ENCODE assay signal across 23 mouse cellular contexts in the genomic region with DNA sequence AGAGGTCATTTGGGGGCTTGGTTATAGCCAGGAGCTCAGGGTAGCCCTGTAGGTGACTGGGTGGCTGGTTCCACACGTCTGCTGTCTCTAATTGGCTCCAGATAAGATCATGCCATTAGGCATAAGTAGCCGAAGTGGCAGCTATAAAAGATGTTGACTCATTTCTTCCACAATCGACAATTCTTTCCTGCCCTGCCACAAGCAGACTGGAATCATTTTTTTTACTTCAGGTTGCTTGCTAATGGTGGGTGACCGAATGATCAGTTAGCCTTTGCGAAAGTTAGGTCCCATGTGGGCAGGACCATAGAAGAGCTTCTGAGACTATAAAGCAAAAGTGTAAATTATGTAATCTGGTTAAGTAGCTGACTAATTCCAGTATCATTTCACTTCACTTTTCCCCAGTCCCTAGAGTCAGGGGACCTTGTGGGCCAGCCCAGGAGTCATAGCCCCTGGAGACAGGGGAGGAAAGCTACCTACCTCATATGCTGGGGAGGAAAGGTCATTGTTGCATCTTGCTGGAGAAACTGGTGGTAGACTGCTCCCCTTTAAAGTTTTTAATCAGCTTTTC. TPM values are rescaled to one million over a fixed set of nuclear protein-coding genes. Genes with fewer than 3 reads are reported as not detected.
"Had no signal": no experiment of that assay in that cellular context is flagged by ENCODE, and none has a peak within 500 bp of the region (broad histone marks: within the 10 kb centered on the region; RNA-seq: fewer than 3 reads in every experiment).

No protein-coding gene starts in this region.

- H3K9ac ChIP-seq: liver, embryonic 15.5 days; lung, embryonic 14.5 days; midbrain, embryonic 13.5 days; neural tube, embryonic 12.5 days; neural tube, embryonic 15.5 days; stomach, embryonic 15.5 days had no signal

- H3K4me2 ChIP-seq: liver, embryonic 15.5 days; lung, embryonic 14.5 days; midbrain, embryonic 13.5 days; neural tube, embryonic 12.5 days; neural tube, embryonic 15.5 days; stomach, embryonic 15.5 days had no signal

- DNase-seq: kidney, adult 18-20 months; kidney, postnatal 36 days; layer of hippocampus, adult 9-11 months; lung, embryonic 14.5 days; right cerebral cortex, adult 18-20 months; right cerebral cortex, postnatal 14 days; right cerebral cortex, postnatal 4 days; spleen, adult 18-20 months; thymus, adult 18-20 months; thymus, postnatal 36 days had no signal

- H3K27ac ChIP-seq: kidney, postnatal 0 days; liver, embryonic 15.5 days; macrophage; midbrain, embryonic 10.5 days; midbrain, embryonic 13.5 days; neural tube, embryonic 12.5 days; neural tube, embryonic 15.5 days; stomach, embryonic 15.5 days had no signal

- ATAC-seq: intestine, embryonic 16.5 days; lung, postnatal 0 days; midbrain, embryonic 13.5 days; midbrain, embryonic 16.5 days had no signal

- H3K4me3 ChIP-seq: liver, embryonic 15.5 days; megakaryocyte, embryonic 14.5 days; midbrain, embryonic 10.5 days; midbrain, embryonic 13.5 days; neural tube, embryonic 12.5 days; neural tube, embryonic 15.5 days; stomach, embryonic 15.5 days had no signal

- H3K9me3 ChIP-seq: liver, embryonic 15.5 days; megakaryocyte, embryonic 14.5 days; midbrain, embryonic 10.5 days; midbrain, embryonic 13.5 days; neural tube, embryonic 12.5 days; neural tube, embryonic 15.5 days; stomach, embryonic 15.5 days had no signal

- H3K27me3 ChIP-seq: liver, embryonic 15.5 days; megakaryocyte, embryonic 14.5 days; midbrain, embryonic 13.5 days; neural tube, embryonic 12.5 days; neural tube, embryonic 15.5 days; stomach, embryonic 15.5 days had no signal

RNA-seq across cellular contexts. Expression of a gene that starts 27.5 kb away (rescaled TPM):
- total RNA-seq: liver, adult 2 months had no signal
- polyA plus RNA-seq: liver, adult 2 months had no signal
